Mouse (Mus musculus) E14TG2a.4 (cell line): ENCODE measurements around the gene Kif1bp.
"Not testable (repeated sequence)": the region's sequence is repeated elsewhere in the genome, so short reads cannot be mapped to it uniquely, and the experiment has no call there.

Experiments
- H3K27me3 ChIP-seq: 2 replicates; pipeline ENCODE4 v1.6.1; 2014; ENCODE audit warnings: low read length, control low read depth; ENCODE audit not compliant: insufficient read depth
- H3K36me3 ChIP-seq: 2 replicates; pipeline ENCODE4 v1.6.1; 2014; ENCODE audit warnings: low read length, control low read depth; ENCODE audit not compliant: insufficient read depth
- H3K4me1 ChIP-seq: replicated peaks from 2 replicates; pipeline ENCODE4 v1.6.1; 2014; ENCODE audit warnings: low read depth, low read length, control low read depth
- H3K4me3 ChIP-seq: replicated peaks from 2 replicates; pipeline ENCODE4 v1.5.1; 2014; ENCODE audit warnings: mild to moderate bottlenecking, low read length
- H3K9me3 ChIP-seq: 2 replicates; pipeline ENCODE4 v1.6.1; 2014; ENCODE audit warnings: low read length, control low read depth
- CTCF ChIP-seq: conservative IDR thresholded peaks from 2 replicates; pipeline ENCODE4 v1.5.1; 2014; ENCODE audit warnings: low read length
- NANOG ChIP-seq: IDR thresholded peaks from 2 replicates; pipeline ENCODE4 v1.6.1; 2014; ENCODE audit warnings: borderline replicate concordance, low read length, mixed read lengths
- POU5F1 ChIP-seq: IDR thresholded peaks from 2 replicates; pipeline ENCODE4 v1.6.1; 2014; ENCODE audit warnings: low read length, borderline replicate concordance

Kif1bp gene

GRCm38 (mm10) chr10:62592496-62592895 lies 14.2 kb upstream of the Kif1bp start:
- peaks cover 99% of the 10 kb centered on the region for H3K36me3 ChIP-seq
- TF ChIP-seq CTCF (no peak), POU5F1 (no peak), NANOG (no peak)
- H3K27me3 ChIP-seq: no peaks in the 10 kb centered on the region
- H3K4me3 ChIP-seq: no peak overlapping the region
- H3K9me3 ChIP-seq: no peaks in the 10 kb centered on the region
- H3K4me1 ChIP-seq: peaks cover 51% of the 10 kb centered on the region

GRCm38 (mm10) chr10:62590200-62590599 lies 11.9 kb upstream of the Kif1bp start:
- TF ChIP-seq CTCF: peak; percentile 95
- TF ChIP-seq NANOG: no peak
- Histone ChIP-seq H3K27me3 (no peaks in the 10 kb centered on the region), H3K9me3 (no peaks in the 10 kb centered on the region), H3K4me3 (peak overlapping the region; percentile 8; the same call in 1 of the 2 replicates), H3K4me1 (peaks cover 37% of the 10 kb centered on the region), H3K36me3 (peaks cover 100% of the 10 kb centered on the region)

- Histone ChIP-seq H3K27me3 (no peaks in the 10 kb centered on the region), H3K4me1 (peaks cover 35% of the 10 kb centered on the region), H3K9me3 (no peaks in the 10 kb centered on the region), H3K4me3 (no peak overlapping the region), H3K36me3 (peaks cover 100% of the 10 kb centered on the region)
- TF ChIP-seq POU5F1 (no peak), CTCF (no peak), NANOG (no peak)
These were observed 10.4 kb upstream of the Kif1bp start for GRCm38 (mm10) chr10:62588616-62589015.

- TF ChIP-seq POU5F1: no peak
- TF ChIP-seq NANOG: no peak
- no peak for TF ChIP-seq CTCF
- Histone ChIP-seq H3K9me3 (no peaks in the 10 kb centered on the region), H3K36me3 (peaks cover 89% of the 10 kb centered on the region), H3K4me1 (peaks cover 27% of the 10 kb centered on the region; the same call in 1 of the 2 replicates), H3K27me3 (no peaks in the 10 kb centered on the region), H3K4me3 (no peak overlapping the region)
These were observed 5.0 kb upstream of the Kif1bp start for GRCm38 (mm10) chr10:62583245-62583644.

- Histone ChIP-seq H3K4me3 (no peak overlapping the region), H3K4me1 (peaks cover 27% of the 10 kb centered on the region; the same call in 1 of the 2 replicates), H3K27me3 (no peaks in the 10 kb centered on the region), H3K36me3 (peaks cover 84% of the 10 kb centered on the region), H3K9me3 (no peaks in the 10 kb centered on the region)
- no peak for TF ChIP-seq NANOG
- TF ChIP-seq CTCF: no peak
- no peak for TF ChIP-seq POU5F1
These were observed 4.4 kb upstream of the Kif1bp start for GRCm38 (mm10) chr10:62582701-62583100.

- Histone ChIP-seq H3K4me1 (peaks cover 31% of the 10 kb centered on the region), H3K9me3 (no peaks in the 10 kb centered on the region), H3K4me3 (no peak overlapping the region), H3K36me3 (peaks cover 79% of the 10 kb centered on the region), H3K27me3 (no peaks in the 10 kb centered on the region)
- TF ChIP-seq POU5F1 (no peak), CTCF (no peak), NANOG (no peak)
These were observed 4.0 kb upstream of the Kif1bp start for GRCm38 (mm10) chr10:62582263-62582662.

GRCm38 (mm10) chr10:62579129-62579528 lies 872 bp upstream of the Kif1bp start:
- H3K9me3 ChIP-seq, H3K4me3 ChIP-seq, H3K27me3 ChIP-seq: not testable (repeated sequence)
- Histone ChIP-seq H3K4me1 (peaks cover 29% of the 10 kb centered on the region), H3K36me3 (peaks cover 71% of the 10 kb centered on the region)

- H3K9me3 ChIP-seq: no peaks in the 10 kb centered on the region
- peaks cover 70% of the 10 kb centered on the region for H3K36me3 ChIP-seq
- H3K27me3 ChIP-seq: no peaks in the 10 kb centered on the region
- no peak for TF ChIP-seq POU5F1
- TF ChIP-seq CTCF: no peak
- TF ChIP-seq NANOG: no peak
- H3K4me3 ChIP-seq: peak overlapping the region; percentile 94
- peaks cover 26% of the 10 kb centered on the region for H3K4me1 ChIP-seq
These were observed 452 bp downstream of the Kif1bp start for GRCm38 (mm10) chr10:62577673-62578337.

GRCm38 (mm10) chr10:62575001-62575400 lies 3.3 kb downstream of the Kif1bp start:
- Histone ChIP-seq H3K36me3 (peaks cover 58% of the 10 kb centered on the region), H3K27me3 (no peaks in the 10 kb centered on the region), H3K9me3 (no peaks in the 10 kb centered on the region), H3K4me1 (peaks cover 22% of the 10 kb centered on the region), H3K4me3 (no peak overlapping the region)
- TF ChIP-seq CTCF (no peak), POU5F1 (no peak), NANOG (no peak)
